Mouse (Mus musculus): ENCODE data around the gene Kank1. TPM values are rescaled to one million over a fixed set of nuclear protein-coding genes. Genes with fewer than 3 reads are reported as not detected.
A peak's percentile ranks its signal among the peaks of the same experiment; 100 is the strongest.
"Not testable (repeated sequence)": the region's sequence is repeated elsewhere in the genome, so short reads cannot be mapped to it uniquely, and the experiment has no call there.

The Kank1 gene
- polyA plus RNA-seq, 1 experiment, result not detected

DNA sequence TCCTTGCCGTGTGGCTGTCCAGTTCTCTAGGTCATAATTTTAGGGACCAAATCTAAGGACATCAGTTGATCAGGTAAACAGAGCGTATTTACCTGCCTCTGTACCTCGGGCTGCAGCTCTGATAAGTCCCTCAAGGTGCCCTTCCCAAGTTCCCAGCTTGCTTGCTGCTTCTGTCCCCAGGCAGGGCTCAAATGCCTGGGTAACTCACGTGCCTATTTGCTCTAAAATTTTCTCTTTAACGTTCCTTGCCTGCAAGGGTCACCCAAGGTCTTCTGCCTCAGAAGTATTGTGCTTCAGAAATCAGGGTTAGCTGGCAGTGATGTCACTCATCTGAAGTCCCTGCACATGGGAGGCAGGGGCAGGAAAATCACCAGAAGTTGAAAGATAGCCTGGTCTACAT lies 210.6 kb downstream of the Kank1 start:
- no peaks in the 10 kb centered on the region for H3K4me1 ChIP-seq (ENCODE audit: control insufficient read depth, insufficient read depth, low read length)
- H3K27ac ChIP-seq (ENCODE audit: insufficient read depth, low read depth, low read length), result no peak overlapping the region
- TF ChIP-seq POLR2A (IDR thresholded peaks at IDR 0.05; ENCODE audit: insufficient read depth, low read depth, low read length) (no peak), CTCF (IDR thresholded peaks at IDR 0.05; ENCODE audit: insufficient read depth, low read depth, low read length) (no peak)
- 65% methylated on average over 5 of the region's 5 CpGs for WGBS
- H3K4me3 ChIP-seq (ENCODE audit: insufficient read depth, low read depth, low read length), result no peak overlapping the region

DNA sequence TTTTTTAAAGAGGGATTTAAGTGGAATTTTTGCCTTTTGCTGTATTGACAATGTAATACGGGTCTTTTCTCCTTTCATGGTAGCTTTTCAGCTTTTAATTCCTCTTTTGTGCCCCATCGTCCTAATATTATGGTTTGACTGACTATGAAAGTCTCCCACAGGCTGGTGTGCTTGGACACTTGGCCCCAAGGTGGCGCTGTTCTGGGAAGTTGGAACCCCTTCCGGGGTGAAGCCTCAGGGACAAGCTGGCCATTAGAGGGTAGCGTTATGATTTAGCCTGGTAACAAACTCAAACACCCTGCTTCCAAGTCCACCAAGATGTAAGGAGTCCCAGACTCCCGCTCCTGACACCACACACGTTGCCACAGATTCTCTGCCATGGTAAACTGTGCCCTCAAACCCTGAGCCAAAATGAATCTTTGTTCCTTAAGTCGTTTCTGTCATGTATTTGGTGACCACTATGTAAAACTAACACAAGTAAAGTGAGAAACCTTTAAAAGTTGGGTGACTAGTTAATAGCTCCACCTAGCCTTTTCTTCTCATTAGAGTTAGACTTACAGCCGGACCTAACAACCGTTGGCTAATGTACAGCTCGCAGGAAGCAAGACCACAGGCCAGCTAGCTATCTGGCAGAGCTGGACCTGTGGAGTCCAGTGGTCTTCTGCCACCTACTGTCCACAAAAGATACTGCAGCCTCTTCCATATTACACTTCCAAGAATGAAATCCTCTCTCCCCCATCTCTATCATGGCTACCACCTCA lies 214.3 kb downstream of the Kank1 start:
- TF ChIP-seq POLR2A (IDR thresholded peaks at IDR 0.05; ENCODE audit: insufficient read depth, low read depth, low read length) (no peak), CTCF (IDR thresholded peaks at IDR 0.05; ENCODE audit: insufficient read depth, low read depth, low read length) (0 out of 2 replicates have a peak, but pooled peaks have one; percentile 36)
- Histone ChIP-seq H3K4me1 (ENCODE audit: control insufficient read depth, insufficient read depth, low read length) (no peaks in the 10 kb centered on the region), H3K4me3 (ENCODE audit: insufficient read depth, low read depth, low read length) (no peak overlapping the region), H3K27ac (ENCODE audit: insufficient read depth, low read depth, low read length) (no peak overlapping the region)
- WGBS, result 55% methylated on average over 11 of the region's 11 CpGs

GRCm38 (mm10) chr19:25453146-25453545 lies 216.4 kb downstream of the Kank1 start:
- Histone ChIP-seq H3K4me1 (ENCODE audit: control insufficient read depth, insufficient read depth, low read length) (no peaks in the 10 kb centered on the region), H3K27ac (ENCODE audit: insufficient read depth, low read depth, low read length) (no peak overlapping the region), H3K4me3 (ENCODE audit: insufficient read depth, low read depth, low read length) (no peak overlapping the region)
- TF ChIP-seq CTCF (IDR thresholded peaks at IDR 0.05; ENCODE audit: insufficient read depth, low read depth, low read length) (no peak), POLR2A (IDR thresholded peaks at IDR 0.05; ENCODE audit: insufficient read depth, low read depth, low read length) (no peak)
- 86% methylated on average over 5 of the region's 5 CpGs for WGBS

DNA sequence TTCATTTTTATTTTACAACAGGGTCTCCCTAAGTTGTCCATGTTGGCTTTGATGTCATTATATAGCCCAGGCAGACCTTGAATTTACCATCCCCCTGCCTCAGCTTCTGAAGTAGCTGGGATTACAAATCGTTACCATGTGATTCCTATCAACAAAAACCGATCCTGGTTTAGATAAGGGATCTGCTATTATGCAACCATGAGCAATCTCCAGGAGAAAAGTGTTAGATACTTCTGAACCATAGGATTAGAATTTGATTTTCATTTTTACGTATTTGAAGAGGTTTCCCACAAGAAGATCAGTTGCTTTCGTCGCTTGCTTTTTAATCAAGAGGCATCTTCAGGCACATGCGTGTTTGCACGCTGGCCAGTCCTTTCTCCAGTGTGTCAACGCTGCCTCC lies 224.0 kb downstream of the Kank1 start:
- Histone ChIP-seq H3K27ac (ENCODE audit: insufficient read depth, low read depth, low read length) (no peak overlapping the region), H3K4me3 (ENCODE audit: insufficient read depth, low read depth, low read length) (no peak overlapping the region), H3K4me1 (ENCODE audit: control insufficient read depth, insufficient read depth, low read length) (0 out of 2 replicates have a peak, but pooled peaks cover 2% of the 10 kb centered on the region)
- WGBS, result 96% methylated on average over 8 of the region's 8 CpGs
- TF ChIP-seq CTCF (IDR thresholded peaks at IDR 0.05; ENCODE audit: insufficient read depth, low read depth, low read length), result no peak
- no peak for TF ChIP-seq POLR2A (IDR thresholded peaks at IDR 0.05; ENCODE audit: insufficient read depth, low read depth, low read length)

DNA sequence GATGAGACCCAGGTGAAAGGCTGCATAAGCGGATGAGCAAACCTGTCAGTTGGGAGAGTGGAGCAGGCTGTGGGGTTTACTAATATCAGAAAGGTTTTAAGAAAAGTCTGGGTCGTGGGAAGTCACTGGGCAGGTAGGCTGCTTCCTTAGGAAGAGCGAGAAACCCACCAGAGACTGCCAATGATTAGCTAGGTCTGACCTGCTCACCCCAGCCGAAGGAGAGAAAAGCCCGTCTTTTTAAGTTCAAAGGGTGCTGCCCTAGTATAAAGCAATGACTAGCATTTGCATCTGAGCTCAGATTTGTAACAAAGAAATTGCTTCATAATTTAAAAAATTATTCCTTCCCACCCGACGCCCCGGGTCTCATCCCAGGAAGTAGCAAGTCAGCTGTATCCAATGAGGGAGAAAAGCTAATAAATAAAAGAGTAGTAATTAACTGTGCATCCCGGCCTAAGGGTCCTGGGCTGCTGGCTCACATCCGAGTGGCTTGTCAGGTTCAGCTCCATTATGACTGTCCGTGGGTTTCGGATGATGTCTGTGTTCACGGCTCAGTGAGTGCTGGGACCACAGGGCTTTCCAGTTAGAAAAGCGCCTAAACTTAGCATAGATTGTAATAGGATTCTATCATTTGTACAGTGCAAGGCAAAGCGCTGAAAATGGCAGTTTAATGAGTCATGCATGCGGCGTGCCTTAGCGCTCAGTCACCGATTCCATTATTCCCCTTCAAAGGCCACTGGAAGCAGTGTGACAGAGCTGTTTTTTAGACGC lies 225.0 kb downstream of the Kank1 start:
- TF ChIP-seq CTCF (IDR thresholded peaks at IDR 0.05; ENCODE audit: insufficient read depth, low read depth, low read length) (no peak), POLR2A (IDR thresholded peaks at IDR 0.05; ENCODE audit: insufficient read depth, low read depth, low read length) (no peak)
- no peak overlapping the region for H3K27ac ChIP-seq (ENCODE audit: insufficient read depth, low read depth, low read length)
- H3K4me1 ChIP-seq (ENCODE audit: control insufficient read depth, insufficient read depth, low read length), result 0 out of 2 replicates have a peak, but pooled peaks cover 2% of the 10 kb centered on the region
- no peak overlapping the region for H3K4me3 ChIP-seq (ENCODE audit: insufficient read depth, low read depth, low read length)
- WGBS, result 33% methylated on average over 20 of the region's 20 CpGs

- H3K4me1 ChIP-seq (ENCODE audit: control insufficient read depth, insufficient read depth, low read length); H3K27ac ChIP-seq (ENCODE audit: insufficient read depth, low read depth, low read length); H3K4me3 ChIP-seq (ENCODE audit: insufficient read depth, low read depth, low read length): not testable (repeated sequence)
- 66% methylated on average over 4 of the region's 4 CpGs for WGBS
Observed at GRCm38 (mm10) chr19:25475806-25476205, 239.0 kb downstream of the Kank1 start.

DNA sequence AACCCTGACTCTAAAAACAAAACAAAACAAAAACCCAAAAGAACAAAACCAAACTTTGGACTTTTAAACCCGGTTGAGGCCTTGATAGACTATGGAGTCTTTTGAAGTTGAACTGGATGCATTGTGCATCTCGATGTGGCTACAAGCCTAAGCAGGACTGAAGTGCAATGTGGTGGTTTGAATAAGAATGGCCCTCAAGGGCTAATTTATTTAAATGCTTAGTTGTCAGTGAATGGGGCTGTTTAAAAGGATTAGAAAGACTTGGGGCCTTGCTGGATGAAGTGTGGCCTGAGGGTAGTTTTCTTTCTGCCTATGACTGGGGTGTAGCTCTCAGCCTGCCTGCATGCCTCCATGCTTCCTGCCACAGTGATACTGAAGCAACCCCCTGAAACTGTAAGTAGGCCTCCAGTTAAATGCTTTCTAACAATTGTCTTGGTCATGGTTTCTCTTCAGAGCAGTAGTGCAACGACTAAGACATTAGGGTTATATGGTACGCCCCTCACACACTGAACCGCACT lies 242.4 kb downstream of the Kank1 start:
- 64% methylated on average over 5 of the region's 5 CpGs for WGBS
- TF ChIP-seq CTCF (IDR thresholded peaks at IDR 0.05; ENCODE audit: insufficient read depth, low read depth, low read length) (no peak), POLR2A (IDR thresholded peaks at IDR 0.05; ENCODE audit: insufficient read depth, low read depth, low read length) (no peak)
- Histone ChIP-seq H3K27ac (ENCODE audit: insufficient read depth, low read depth, low read length) (no peak overlapping the region), H3K4me1 (ENCODE audit: control insufficient read depth, insufficient read depth, low read length) (no peaks in the 10 kb centered on the region), H3K4me3 (ENCODE audit: insufficient read depth, low read depth, low read length) (no peak overlapping the region)

DNA sequence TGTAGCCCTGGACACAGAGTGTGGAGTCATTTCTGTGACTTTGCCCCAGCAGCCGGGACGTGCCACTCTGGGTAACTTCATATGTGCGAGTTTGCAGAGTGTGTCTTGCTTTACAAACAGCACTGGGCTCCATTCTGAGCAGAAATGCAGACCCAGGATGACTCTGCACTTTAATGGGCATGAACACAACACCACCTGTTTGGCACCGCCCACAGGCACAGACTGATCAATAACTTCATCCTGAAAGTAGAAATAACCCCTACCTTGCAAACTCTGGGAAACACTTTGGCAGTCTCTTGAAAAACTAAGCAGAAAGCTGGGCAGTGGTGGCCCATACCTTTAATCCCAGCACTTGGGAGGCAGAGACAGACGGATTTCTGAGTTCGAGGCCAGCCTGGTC lies 244.0 kb downstream of the Kank1 start:
- Histone ChIP-seq H3K4me3 (ENCODE audit: insufficient read depth, low read depth, low read length) (no peak overlapping the region), H3K27ac (ENCODE audit: insufficient read depth, low read depth, low read length) (no peak overlapping the region), H3K4me1 (ENCODE audit: control insufficient read depth, insufficient read depth, low read length) (no peaks in the 10 kb centered on the region)
- TF ChIP-seq POLR2A (IDR thresholded peaks at IDR 0.05; ENCODE audit: insufficient read depth, low read depth, low read length) (no peak), CTCF (IDR thresholded peaks at IDR 0.05; ENCODE audit: insufficient read depth, low read depth, low read length) (no peak)
- WGBS, result 92% methylated on average over 6 of the region's 6 CpGs

Other genes starting within 250 kb of the Kank1 start
- not detected in 2 replicates for gene Dock8, start 237.4 kb upstream of the Kank1 start, polyA plus RNA-seq (2012; ENCODE audit: insufficient read depth, insufficient read length, low replicate concordance, missing spikeins)

All from olfactory bulb, adult 2 months (tissue).